Mouse (Mus musculus): ENCODE results near the gene Bzw1.

- TF ChIP-seq POLR2A (IDR thresholded peaks at IDR 0.05; ENCODE audit: insufficient read depth, low read length) (no peak), CTCF (IDR thresholded peaks at IDR 0.05; ENCODE audit: low read depth, low read length) (no peak), EP300 (IDR thresholded peaks at IDR 0.05; ENCODE audit: insufficient read depth, low read depth, low read length) (no peak)
Measured at GRCm38 (mm10) chr1:58344570-58344969, 48.1 kb upstream of the Bzw1 start.
